8 mouse cellular contexts compared by ENCODE assay signal in genomic region chr8:117498915-117499540, GRCm38 (mm10). TPM values are rescaled to one million over a fixed set of nuclear protein-coding genes. Genes with fewer than 3 reads are reported as not detected.
DNase-seq lines count a peak whose midpoint lies in the region; ATAC-seq lines count a peak whose summit lies in the region.

No protein-coding gene starts in this region.

- ATAC-seq in kidney, embryonic 16.5 days (ENCODE audit: low FRiP score, low TSS enrichment): no peak
- ATAC-seq in intestine, embryonic 14.5 days (replicated peaks; ENCODE audit: low FRiP score, low TSS enrichment, low read depth): no peak
- ATAC-seq in neural tube, embryonic 12.5 days (ENCODE audit: low FRiP score, low read depth): no peak
- no peak for ATAC-seq in granulocyte monocyte progenitor cell, adult 5-6 weeks (replicated peaks; ENCODE audit: poor library complexity, severe bottlenecking)

- WGBS in kidney, embryonic 16.5 days: 9% methylated on average over 20 of the region's 20 CpGs
- 17% methylated on average over 20 of the region's 20 CpGs for WGBS in intestine, embryonic 14.5 days
- 7% methylated on average over 20 of the region's 20 CpGs for WGBS in neural tube, embryonic 12.5 days

- peak overlapping the region; percentile 73 for H3K9ac ChIP-seq in kidney, embryonic 16.5 days (replicated peaks; ENCODE audit: low read length)
- no peak overlapping the region for H3K9ac ChIP-seq in intestine, embryonic 14.5 days (ENCODE audit: low read length)
- H3K9ac ChIP-seq in neural tube, embryonic 12.5 days: 0 out of 2 replicates have a peak overlapping the region, but pooled peaks have one; percentile 55

- no peaks in the 10 kb centered on the region for H3K36me3 ChIP-seq in kidney, embryonic 16.5 days (ENCODE audit: insufficient read depth, low read length)
- H3K36me3 ChIP-seq in intestine, embryonic 14.5 days (ENCODE audit: control insufficient read depth, insufficient read depth, low read length): no peaks in the 10 kb centered on the region
- H3K36me3 ChIP-seq in neural tube, embryonic 12.5 days: no peaks in the 10 kb centered on the region

- no peak overlapping the region for H3K27ac ChIP-seq in kidney, embryonic 16.5 days (ENCODE audit: low read length)
- H3K27ac ChIP-seq in intestine, embryonic 14.5 days (ENCODE audit: low read depth): no peak overlapping the region
- H3K27ac ChIP-seq in neural tube, embryonic 12.5 days: no peak overlapping the region

- no peak for DNase-seq in kidney, postnatal 36 days
- peak; percentile 49 for DNase-seq in embryo, embryonic 10 days (ENCODE audit: low spot score)
- DNase-seq in intestine, embryonic 14.5 days (ENCODE audit: low spot score): no peak
- DNase-seq in adrenal gland, adult 18-20 months (ENCODE audit: low spot score in 2 of 2): no peak
- no peak for DNase-seq in right cerebral cortex, postnatal 14 days

- H3K27me3 ChIP-seq in kidney, embryonic 16.5 days (ENCODE audit: insufficient read depth, low read length): peaks cover 13% of the 10 kb centered on the region; the same call in 1 of the 2 replicates
- peaks cover 22% of the 10 kb centered on the region for H3K27me3 ChIP-seq in intestine, embryonic 14.5 days (replicated peaks; ENCODE audit: control insufficient read depth, insufficient read depth, low read length)
- H3K27me3 ChIP-seq in neural tube, embryonic 12.5 days (replicated peaks): peaks cover 26% of the 10 kb centered on the region

- H3K9me3 ChIP-seq in kidney, embryonic 16.5 days (ENCODE audit: low read length): no peaks in the 10 kb centered on the region
- no peaks in the 10 kb centered on the region for H3K9me3 ChIP-seq in intestine, embryonic 14.5 days (ENCODE audit: control insufficient read depth, low read length)
- H3K9me3 ChIP-seq in neural tube, embryonic 12.5 days: no peaks in the 10 kb centered on the region

- H3K4me1 ChIP-seq in kidney, embryonic 16.5 days (ENCODE audit: insufficient read depth, low read length): peaks cover 8% of the 10 kb centered on the region; the same call in 1 of the 2 replicates
- no peaks in the 10 kb centered on the region for H3K4me1 ChIP-seq in intestine, embryonic 14.5 days (replicated peaks; ENCODE audit: control insufficient read depth, insufficient read depth, low read length)
- H3K4me1 ChIP-seq in neural tube, embryonic 12.5 days: peaks cover 16% of the 10 kb centered on the region

- peak overlapping the region; percentile 100 for H3K4me2 ChIP-seq in kidney, embryonic 16.5 days (replicated peaks; ENCODE audit: low read depth, low read length)
- H3K4me2 ChIP-seq in intestine, embryonic 14.5 days (ENCODE audit: low read length): peak overlapping the region; percentile 99
- peak overlapping the region; percentile 100 for H3K4me2 ChIP-seq in neural tube, embryonic 12.5 days (replicated peaks)

- peak overlapping the region; percentile 67 for H3K4me3 ChIP-seq in kidney, embryonic 16.5 days (ENCODE audit: low read length)
- H3K4me3 ChIP-seq in intestine, embryonic 14.5 days (ENCODE audit: low read depth, low read length): peak overlapping the region; percentile 58
- peak overlapping the region; percentile 51 for H3K4me3 ChIP-seq in neural tube, embryonic 12.5 days

RNA-seq across cellular contexts. Expression of gene Plcg2, which starts 0.9 kb away (rescaled TPM):
- 7.6 and 7.7 TPM in 2 replicates for polyA plus RNA-seq in kidney, embryonic 16.5 days (2015; fragmentation: Nextera tagmentation; extraction: Ambion mirVana)
- 3.2 and 3.4 TPM in 2 replicates for polyA plus RNA-seq in intestine, embryonic 14.5 days (2014; fragmentation: Nextera tagmentation; extraction: Ambion mirVana)
- 2.1 and 2.2 TPM in 2 replicates for polyA plus RNA-seq in neural tube, embryonic 12.5 days (2016; fragmentation: Nextera tagmentation; extraction: Ambion mirVana)
- 1 to 10 TPM; 4.3 to 6.4 TPM for total RNA-seq in adrenal gland, adult 18-20 months (2021)
- 60.4 and 61.3 TPM in 2 replicates for total RNA-seq in granulocyte monocyte progenitor cell, adult 5-6 weeks (2014; fragmentation: Nextera tagmentation)
- 69.4 and 72.2 TPM in 2 replicates for total RNA-seq in granulocyte monocyte progenitor cell, adult 5-6 weeks (2017)
